Mouse (Mus musculus) midbrain, embryonic 12.5 days (tissue): ENCODE results near the gene Ampd2. TPM values are rescaled to one million over a fixed set of nuclear protein-coding genes. Genes with fewer than 3 reads are reported as not detected.

Source experiments
- ATAC-seq: fragments of 200-750 bp; cut with Nextera tagmentation; 2 replicates; pipeline ENCODE4 v1.8.0; 2017; ENCODE audit warnings: low read depth, moderate TSS enrichment, moderate library complexity; ENCODE audit not compliant: low FRiP score
- H3K27ac ChIP-seq: fragments of 300-500 bp; sonication (generic); replicated peaks from 2 replicates; pipeline ENCODE4 v1.5.1; 2016; ENCODE audit warnings: mild to moderate bottlenecking
- H3K27me3 ChIP-seq: fragments of 300-500 bp; sonication (generic); 2 replicates; pipeline ENCODE4 v1.6.1; 2016; ENCODE audit warnings: mild to moderate bottlenecking
- H3K36me3 ChIP-seq: fragments of 300-500 bp; sonication (generic); 2 replicates; pipeline ENCODE4 v1.6.1; 2016
- H3K4me1 ChIP-seq: fragments of 300-500 bp; sonication (generic); 2 replicates; pipeline ENCODE4 v1.6.1; 2016
- H3K4me2 ChIP-seq: fragments of 300-500 bp; sonication (generic); replicated peaks from 2 replicates; pipeline ENCODE4 v1.6.1; 2016; ENCODE audit warnings: mild to moderate bottlenecking, moderate library complexity
- H3K4me3 ChIP-seq: fragments of 300-500 bp; sonication (generic); 2 replicates; pipeline ENCODE4 v1.5.1; 2016; ENCODE audit warnings: mild to moderate bottlenecking
- H3K9ac ChIP-seq: fragments of 300-500 bp; sonication (generic); replicated peaks from 2 replicates; pipeline ENCODE4 v1.6.1; 2016; ENCODE audit warnings: mild to moderate bottlenecking, moderate library complexity
- H3K9me3 ChIP-seq: fragments of 300-500 bp; sonication (generic); 2 replicates; pipeline ENCODE4 v1.6.1; 2016; ENCODE audit warnings: mild to moderate bottlenecking
- WGBS: fragments of 180-500 bp; shearing (Covaris S2); methylation state at CpG from one replicate; pipeline ENCODE4 v1.1.7; 2016; 5-methylcytosine and 5-hydroxymethylcytosine counted together
- polyA plus RNA-seq: library from polyadenylated mRNA; unstranded; fragments of >200 nt; fragmentation: Nextera tagmentation; extraction: Ambion mirVana; gene quantifications from 2 replicates; pipeline ENCODE4 v1.2.1, GENCODE M21; 2016

Gene Ampd2
- polyA plus RNA-seq = 50.7 and 51.5 TPM in 2 replicates

DNA sequence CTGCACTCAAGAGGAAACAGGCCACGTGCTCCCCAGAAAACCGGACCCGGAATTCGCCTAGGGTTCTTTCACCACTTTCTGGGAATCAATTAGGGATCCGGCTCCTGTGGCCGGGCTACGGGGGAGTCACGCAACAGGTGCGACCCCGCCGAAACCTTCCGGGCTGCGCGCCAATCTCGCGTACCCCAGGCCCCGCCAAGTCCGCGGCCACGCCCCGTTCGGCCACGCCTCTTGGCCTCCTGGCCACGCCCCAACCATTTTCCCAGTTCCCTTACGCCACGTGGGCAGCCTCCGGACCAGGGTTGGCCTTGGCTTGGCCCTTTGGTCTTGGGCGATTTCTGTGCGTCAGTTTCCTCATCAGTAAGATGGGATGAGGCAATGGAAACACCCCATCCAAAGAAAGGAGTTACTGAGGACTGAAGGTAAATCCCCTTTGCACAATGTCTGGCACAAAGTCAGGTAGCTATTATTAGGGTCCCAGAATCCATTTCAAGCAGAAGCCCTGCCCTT is at the start of gene Ampd2:
Gene Ampd2 (minus strand): TSS at position 182 of the 510 bp plus-strand sequence.
- H3K4me2 ChIP-seq = peak within 1 kb of the TSS; percentile 99
- peak within 1 kb of the TSS; percentile 81 for H3K27ac ChIP-seq
- H3K9me3 ChIP-seq = no peaks in the 10 kb centered on the region
- H3K36me3 ChIP-seq = no peaks in the 10 kb centered on the region
- ATAC-seq = peak; percentile 27; the same call in 1 of the 2 replicates
- H3K4me1 ChIP-seq = peaks cover 53% of the 10 kb centered on the region
- no peaks in the 10 kb centered on the region for H3K27me3 ChIP-seq
- under 1% methylated on average over 29 of the region's 29 CpGs for WGBS
- peak within 1 kb of the TSS; percentile 58 for H3K4me3 ChIP-seq
- H3K9ac ChIP-seq = peak within 1 kb of the TSS; percentile 63

DNA sequence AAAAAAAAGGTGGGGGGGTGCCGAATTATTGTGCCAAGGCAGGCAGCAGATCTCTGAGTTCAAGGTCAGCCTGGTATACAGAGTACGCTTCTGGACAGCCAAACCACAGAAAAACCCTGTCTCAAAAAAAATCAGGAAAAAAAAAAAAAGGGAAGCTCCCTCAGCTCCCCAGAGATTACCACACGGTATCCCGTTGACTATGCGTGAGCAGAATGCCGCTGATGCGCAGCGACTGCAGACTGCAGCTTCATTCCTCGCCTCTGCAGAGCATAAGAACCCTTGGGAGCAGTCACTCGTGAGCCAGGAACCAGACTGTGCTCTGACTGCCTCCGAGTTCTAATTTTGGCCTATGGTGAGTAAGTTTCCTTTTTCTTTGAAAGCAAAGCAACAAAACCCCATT is 48.2 kb upstream of the Ampd2 start:
- no peak for ATAC-seq
- no peak overlapping the region for H3K9ac ChIP-seq
- no peaks in the 10 kb centered on the region for H3K27me3 ChIP-seq
- 0 out of 2 replicates have a peak, but pooled peaks cover 2% of the 10 kb centered on the region for H3K9me3 ChIP-seq
- 62% methylated on average over 11 of the region's 11 CpGs for WGBS
- peaks cover 4% of the 10 kb centered on the region; the same call in 1 of the 2 replicates for H3K4me1 ChIP-seq
- H3K36me3 ChIP-seq = peaks cover 4% of the 10 kb centered on the region; the same call in 1 of the 2 replicates
- 0 out of 2 replicates have a peak overlapping the region, but pooled peaks have one; percentile 39 for H3K27ac ChIP-seq
- no peak overlapping the region for H3K4me2 ChIP-seq
- no peak overlapping the region for H3K4me3 ChIP-seq

- no peak overlapping the region for H3K4me2 ChIP-seq
- H3K36me3 ChIP-seq = peaks cover 2% of the 10 kb centered on the region; the same call in 1 of the 2 replicates
- 0 out of 2 replicates have a peak, but pooled peaks cover 2% of the 10 kb centered on the region for H3K9me3 ChIP-seq
These were observed 46.0 kb upstream of the Ampd2 start for GRCm38 (mm10) chr3:108132484-108132883.

DNA sequence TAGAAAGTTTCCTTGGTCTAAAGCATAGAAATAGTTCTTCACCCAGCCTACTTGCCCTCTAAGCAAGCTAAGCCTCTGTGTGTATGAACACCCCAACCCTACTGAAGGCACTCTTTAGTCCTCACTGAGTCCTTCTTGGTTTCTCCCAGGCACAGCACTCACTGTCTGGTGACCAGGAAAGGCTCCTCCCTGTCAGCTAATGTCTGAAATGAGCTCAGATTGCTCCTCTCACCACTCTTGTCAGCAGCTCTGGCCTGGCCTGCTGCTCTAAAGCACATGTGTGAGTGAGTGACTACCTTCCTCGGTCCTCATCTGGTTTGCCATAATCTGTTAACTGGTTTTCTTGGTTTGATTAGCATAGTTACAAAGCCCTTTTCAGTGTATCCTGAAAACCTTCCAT is 45.4 kb upstream of the Ampd2 start:
- no peak for ATAC-seq
- peaks cover 4% of the 10 kb centered on the region; the same call in 1 of the 2 replicates for H3K4me1 ChIP-seq
- H3K36me3 ChIP-seq = no peaks in the 10 kb centered on the region
- H3K4me2 ChIP-seq = no peak overlapping the region
- H3K4me3 ChIP-seq = no peak overlapping the region
- no peak overlapping the region for H3K9ac ChIP-seq
- 85% methylated on average over 1 of the region's 1 CpGs for WGBS
- H3K9me3 ChIP-seq = 0 out of 2 replicates have a peak, but pooled peaks cover under 1% of the 10 kb centered on the region
- no peaks in the 10 kb centered on the region for H3K27me3 ChIP-seq
- no peak overlapping the region for H3K27ac ChIP-seq

More at GRCm38 (mm10) chr3:108132484-108132883, 46.0 kb upstream of the Ampd2 start:
- Histone ChIP-seq H3K4me3 (no peak overlapping the region), H3K27me3 (no peaks in the 10 kb centered on the region), H3K4me1 (peaks cover 4% of the 10 kb centered on the region; the same call in 1 of the 2 replicates), H3K9ac (no peak overlapping the region), H3K27ac (no peak overlapping the region)
- no peak for ATAC-seq
- WGBS = 93% methylated on average over 1 of the region's 1 CpGs

- WGBS = 97% methylated on average over 5 of the region's 5 CpGs
- Histone ChIP-seq H3K27me3 (no peaks in the 10 kb centered on the region), H3K27ac (no peak overlapping the region), H3K4me1 (peaks cover 4% of the 10 kb centered on the region; the same call in 1 of the 2 replicates), H3K36me3 (no peaks in the 10 kb centered on the region), H3K4me3 (no peak overlapping the region), H3K4me2 (no peak overlapping the region), H3K9me3 (no peaks in the 10 kb centered on the region), H3K9ac (no peak overlapping the region)
- no peak for ATAC-seq
These were observed 44.8 kb upstream of the Ampd2 start for GRCm38 (mm10) chr3:108131216-108131615.

GRCm38 (mm10) chr3:108129804-108130203 is 43.4 kb upstream of the Ampd2 start:
- 94% methylated on average over 4 of the region's 4 CpGs for WGBS

DNA sequence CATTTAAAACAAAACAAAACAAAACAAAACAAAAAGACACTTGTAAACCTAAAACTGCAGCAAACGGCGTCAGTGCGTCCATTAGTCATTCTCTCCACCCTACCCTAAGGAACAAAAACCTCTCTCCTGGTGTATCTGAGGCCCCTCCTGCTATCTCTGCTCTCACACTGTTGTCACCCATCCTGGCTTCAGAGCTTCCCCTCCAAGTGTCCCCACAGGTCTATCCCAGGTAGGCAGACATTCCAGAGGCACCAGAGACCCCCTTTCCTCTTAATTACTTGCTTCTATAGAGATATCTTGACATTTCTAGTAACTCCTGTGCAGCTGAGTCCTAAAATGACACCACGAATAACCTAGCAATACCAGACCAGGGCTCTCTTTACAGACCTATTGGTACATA is 42.9 kb upstream of the Ampd2 start:
- WGBS = 97% methylated on average over 4 of the region's 4 CpGs
- Histone ChIP-seq H3K9ac (no peak overlapping the region), H3K27me3 (no peaks in the 10 kb centered on the region), H3K4me1 (peaks cover 2% of the 10 kb centered on the region; the same call in 1 of the 2 replicates), H3K36me3 (no peaks in the 10 kb centered on the region), H3K9me3 (no peaks in the 10 kb centered on the region), H3K27ac (no peak overlapping the region), H3K4me2 (no peak overlapping the region), H3K4me3 (no peak overlapping the region)
- ATAC-seq = no peak

More at GRCm38 (mm10) chr3:108129804-108130203, 43.4 kb upstream of the Ampd2 start:
- no peak overlapping the region for H3K9ac ChIP-seq
- no peak overlapping the region for H3K4me2 ChIP-seq
- H3K9me3 ChIP-seq = no peaks in the 10 kb centered on the region
- ATAC-seq = no peak
- no peaks in the 10 kb centered on the region for H3K36me3 ChIP-seq
- no peak overlapping the region for H3K27ac ChIP-seq
- H3K27me3 ChIP-seq = no peaks in the 10 kb centered on the region
- no peak overlapping the region for H3K4me3 ChIP-seq
- H3K4me1 ChIP-seq = peaks cover 2% of the 10 kb centered on the region; the same call in 1 of the 2 replicates

DNA sequence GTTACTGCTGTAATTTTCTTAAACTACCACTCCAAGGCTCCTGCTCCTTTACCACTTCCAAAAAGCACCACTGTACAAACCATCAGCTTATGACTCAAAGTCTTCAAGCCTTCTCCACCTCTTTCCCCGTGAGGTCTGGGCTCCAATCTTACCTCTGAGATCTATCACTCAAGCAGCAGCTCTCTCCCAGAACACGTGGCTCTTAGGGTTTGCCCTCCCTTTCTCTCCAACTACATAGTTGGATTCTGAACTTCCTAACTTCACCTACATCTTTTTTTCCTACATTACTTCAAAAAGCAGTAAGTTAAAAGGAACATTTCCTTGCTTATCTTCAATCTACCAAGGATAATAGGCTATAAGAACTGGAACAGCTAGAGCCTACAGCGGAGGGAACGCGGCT is 42.1 kb upstream of the Ampd2 start:
- Histone ChIP-seq H3K27me3 (no peaks in the 10 kb centered on the region), H3K36me3 (no peaks in the 10 kb centered on the region), H3K4me2 (no peak overlapping the region), H3K4me3 (no peak overlapping the region), H3K4me1 (peaks cover 2% of the 10 kb centered on the region; the same call in 1 of the 2 replicates), H3K9ac (no peak overlapping the region), H3K27ac (no peak overlapping the region), H3K9me3 (no peaks in the 10 kb centered on the region)
- WGBS = 87% methylated on average over 5 of the region's 5 CpGs
- ATAC-seq = no peak

GRCm38 (mm10) chr3:108126327-108126726 is 39.9 kb upstream of the Ampd2 start:
- Histone ChIP-seq H3K27ac (no peak overlapping the region), H3K4me2 (no peak overlapping the region), H3K9me3 (no peaks in the 10 kb centered on the region), H3K36me3 (peaks cover 2% of the 10 kb centered on the region; the same call in 1 of the 2 replicates), H3K4me3 (no peak overlapping the region), H3K4me1 (no peaks in the 10 kb centered on the region), H3K9ac (no peak overlapping the region), H3K27me3 (no peaks in the 10 kb centered on the region)
- 96% methylated on average over 3 of the region's 3 CpGs for WGBS
- ATAC-seq = no peak

GRCm38 (mm10) chr3:108124131-108124530 is 37.7 kb upstream of the Ampd2 start:
- Histone ChIP-seq H3K27ac (no peak overlapping the region), H3K27me3 (no peaks in the 10 kb centered on the region), H3K4me1 (no peaks in the 10 kb centered on the region), H3K4me2 (no peak overlapping the region), H3K9ac (no peak overlapping the region), H3K9me3 (no peaks in the 10 kb centered on the region), H3K4me3 (no peak overlapping the region), H3K36me3 (peaks cover 18% of the 10 kb centered on the region)
- no peak for ATAC-seq
- WGBS = 52% methylated on average over 1 of the region's 1 CpGs

DNA sequence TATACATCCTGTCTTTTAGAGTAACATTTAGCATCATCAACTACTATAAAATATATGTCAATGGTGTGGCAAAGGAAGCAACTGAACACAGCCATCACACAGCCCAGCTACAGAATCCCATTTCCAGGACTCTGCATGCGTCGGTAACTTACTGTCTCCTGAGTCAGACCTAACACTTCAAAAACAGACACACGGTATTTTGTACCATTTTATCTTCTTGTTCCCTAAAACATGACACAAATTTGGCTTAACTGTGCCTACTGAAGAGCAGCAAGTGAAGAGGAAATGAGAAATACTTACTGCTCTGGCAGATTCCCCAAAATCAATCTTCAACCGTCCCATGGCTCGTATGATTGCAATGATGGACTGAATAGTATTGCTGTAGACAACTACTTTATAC is 36.8 kb upstream of the Ampd2 start:
- no peak overlapping the region for H3K4me2 ChIP-seq
- no peak overlapping the region for H3K9ac ChIP-seq
- no peak for ATAC-seq
- no peaks in the 10 kb centered on the region for H3K27me3 ChIP-seq
- WGBS = 94% methylated on average over 5 of the region's 5 CpGs
- no peak overlapping the region for H3K4me3 ChIP-seq
- H3K27ac ChIP-seq = no peak overlapping the region
- no peaks in the 10 kb centered on the region for H3K4me1 ChIP-seq
- H3K9me3 ChIP-seq = no peaks in the 10 kb centered on the region
- H3K36me3 ChIP-seq = peaks cover 26% of the 10 kb centered on the region

- 92% methylated on average over 3 of the region's 3 CpGs for WGBS
- peaks cover 40% of the 10 kb centered on the region for H3K36me3 ChIP-seq
These were observed 34.6 kb upstream of the Ampd2 start for GRCm38 (mm10) chr3:108121101-108121500.

More at GRCm38 (mm10) chr3:108121101-108121500, 34.6 kb upstream of the Ampd2 start:
- Histone ChIP-seq H3K9ac (no peak overlapping the region), H3K27ac (no peak overlapping the region), H3K4me2 (no peak overlapping the region), H3K9me3 (no peaks in the 10 kb centered on the region), H3K27me3 (no peaks in the 10 kb centered on the region), H3K4me3 (no peak overlapping the region), H3K4me1 (no peaks in the 10 kb centered on the region)
- no peak for ATAC-seq
